8 mouse cellular contexts compared by ENCODE assay signal in genomic region chr6:13159437-13159836, GRCm38 (mm10).
DNase-seq lines count a peak whose midpoint lies in the region; ATAC-seq and TF ChIP-seq lines count a peak whose summit lies in the region.

No protein-coding gene starts in this region.

- no peaks in the 10 kb centered on the region for H3K36me3 ChIP-seq in liver, postnatal 0 days (replicated peaks; ENCODE audit: insufficient read depth, low read length)
- H3K36me3 ChIP-seq in forebrain, embryonic 13.5 days (ENCODE audit: poor library complexity, severe bottlenecking) = no peaks in the 10 kb centered on the region
- no peaks in the 10 kb centered on the region for H3K36me3 ChIP-seq in neural tube, embryonic 13.5 days

- H3K9me3 ChIP-seq in liver, postnatal 0 days (ENCODE audit: low read length) = no peaks in the 10 kb centered on the region
- no peaks in the 10 kb centered on the region for H3K9me3 ChIP-seq in forebrain, embryonic 13.5 days (replicated peaks)
- no peaks in the 10 kb centered on the region for H3K9me3 ChIP-seq in neural tube, embryonic 13.5 days

- H3K4me1 ChIP-seq in liver, postnatal 0 days (ENCODE audit: insufficient read depth) = no peaks in the 10 kb centered on the region
- no peaks in the 10 kb centered on the region for H3K4me1 ChIP-seq in forebrain, embryonic 13.5 days
- no peaks in the 10 kb centered on the region for H3K4me1 ChIP-seq in neural tube, embryonic 13.5 days (replicated peaks)

- WGBS in liver, postnatal 0 days (ENCODE audit: insufficient replicate concordance) = 85% methylated on average over 2 of the region's 2 CpGs
- 86% methylated on average over 2 of the region's 2 CpGs for WGBS in forebrain, embryonic 13.5 days
- WGBS in neural tube, embryonic 13.5 days = 91% methylated on average over 2 of the region's 2 CpGs

- H3K9ac ChIP-seq in liver, postnatal 0 days (replicated peaks) = no peak overlapping the region
- no peak overlapping the region for H3K9ac ChIP-seq in forebrain, embryonic 13.5 days
- no peak overlapping the region for H3K9ac ChIP-seq in neural tube, embryonic 13.5 days

- H3K27me3 ChIP-seq in liver, postnatal 0 days (ENCODE audit: insufficient read depth, low read length) = no peaks in the 10 kb centered on the region
- H3K27me3 ChIP-seq in forebrain, embryonic 13.5 days = no peaks in the 10 kb centered on the region
- no peaks in the 10 kb centered on the region for H3K27me3 ChIP-seq in neural tube, embryonic 13.5 days

- no peak overlapping the region for H3K4me2 ChIP-seq in liver, postnatal 0 days (ENCODE audit: low read depth, low read length)
- no peak overlapping the region for H3K4me2 ChIP-seq in forebrain, embryonic 13.5 days
- no peak overlapping the region for H3K4me2 ChIP-seq in neural tube, embryonic 13.5 days

- no peak for TF ChIP-seq EP300 in liver, postnatal 0 days (IDR thresholded peaks at IDR 0.05; ENCODE audit: low read depth)

- peak; percentile 15; the same call in 1 of the 2 replicates for TF ChIP-seq CTCF in liver, postnatal 0 days (IDR thresholded peaks at IDR 0.05; ENCODE audit: low read depth)

- peak; percentile 5 for DNase-seq in adrenal gland, postnatal 10 days
- DNase-seq in adrenal gland, postnatal 14 days = no peak
- no peak for DNase-seq in liver, postnatal 0 days
- no peak for DNase-seq in liver
- no peak for DNase-seq in kidney, postnatal 10 days
- DNase-seq in natural killer cell, adult 2 months (ENCODE audit: low spot score in 2 of 2) = no peak

- no peak overlapping the region for H3K27ac ChIP-seq in liver, postnatal 0 days (ENCODE audit: low read depth)
- H3K27ac ChIP-seq in forebrain, embryonic 13.5 days = no peak overlapping the region
- no peak overlapping the region for H3K27ac ChIP-seq in neural tube, embryonic 13.5 days (replicated peaks)

- ATAC-seq in liver, postnatal 0 days = no peak
- peak; percentile 78; the same call in 1 of the 2 replicates for ATAC-seq in forebrain, embryonic 13.5 days
- peak; percentile 63; the same call in 1 of the 2 replicates for ATAC-seq in neural tube, embryonic 13.5 days (ENCODE audit: low read depth)

- H3K4me3 ChIP-seq in liver, postnatal 0 days (ENCODE audit: low read depth, low read length) = no peak overlapping the region
- no peak overlapping the region for H3K4me3 ChIP-seq in forebrain, embryonic 13.5 days
- no peak overlapping the region for H3K4me3 ChIP-seq in neural tube, embryonic 13.5 days
